16 mouse cellular contexts compared by ENCODE assay signal in genomic region chr4:95290321-95290720, GRCm38 (mm10).
A peak's percentile ranks its signal among the peaks of the same experiment; 100 is the strongest.
DNase-seq lines count a peak whose midpoint lies in the region; ATAC-seq lines count a peak whose summit lies in the region.
"Had no signal": no experiment of that assay in that cellular context is flagged by ENCODE, and none has a peak within 500 bp of the region (broad histone marks: within the 10 kb centered on the region; RNA-seq: fewer than 3 reads in every experiment).

No protein-coding gene starts in this region.

- no peak overlapping the region for H3K4me2 ChIP-seq in midbrain, embryonic 13.5 days (replicated peaks)
- H3K4me2 ChIP-seq: intestine, embryonic 15.5 days; limb, embryonic 13.5 days; lung, embryonic 14.5 days; midbrain, embryonic 12.5 days; neural tube, embryonic 12.5 days had no signal

- 67% methylated on average over 4 of the region's 4 CpGs for WGBS in midbrain, embryonic 13.5 days

- H3K27me3 ChIP-seq in midbrain, embryonic 13.5 days = no peaks in the 10 kb centered on the region
- H3K27me3 ChIP-seq: intestine, embryonic 15.5 days; limb, embryonic 13.5 days; midbrain, embryonic 12.5 days; neural tube, embryonic 12.5 days had no signal

- H3K4me1 ChIP-seq in midbrain, embryonic 13.5 days (replicated peaks) = no peaks in the 10 kb centered on the region
- H3K4me1 ChIP-seq: intestine, embryonic 15.5 days; midbrain, embryonic 12.5 days; neural tube, embryonic 12.5 days had no signal

- H3K27ac ChIP-seq in midbrain, embryonic 13.5 days = no peak overlapping the region
- H3K27ac ChIP-seq: intestine, embryonic 15.5 days; limb, embryonic 13.5 days; midbrain, embryonic 12.5 days; neural tube, embryonic 12.5 days had no signal

- H3K36me3 ChIP-seq in midbrain, embryonic 13.5 days = no peaks in the 10 kb centered on the region
- H3K36me3 ChIP-seq: G1E; intestine, embryonic 15.5 days; limb, embryonic 13.5 days; midbrain, embryonic 12.5 days; neural tube, embryonic 12.5 days had no signal

- H3K4me3 ChIP-seq in midbrain, embryonic 13.5 days (replicated peaks) = no peak overlapping the region
- H3K4me3 ChIP-seq: erythroblast, embryonic 14.5 days; intestine, embryonic 15.5 days; limb, embryonic 13.5 days; midbrain, embryonic 12.5 days; neural tube, embryonic 12.5 days had no signal

- H3K9ac ChIP-seq in midbrain, embryonic 13.5 days (replicated peaks) = no peak overlapping the region
- H3K9ac ChIP-seq: intestine, embryonic 15.5 days; limb, embryonic 13.5 days; lung, embryonic 14.5 days; midbrain, embryonic 12.5 days; neural tube, embryonic 12.5 days had no signal

- DNase-seq in adrenal gland, adult 2 months = peak; percentile 67
- DNase-seq in adrenal gland, postnatal 4 days (ENCODE audit: low spot score in 2 of 2) = no peak
- DNase-seq in heart, postnatal 10 days = peak; percentile 20 to 30
- DNase-seq in heart, postnatal 14 days = no peak
- peak; percentile 34 for DNase-seq in 3134 (ENCODE audit: extremely low read depth, insufficient read length, low spot score)
- peak; percentile 58 for DNase-seq in fat pad, adult 2 months (ENCODE audit: extremely low read depth, low read depth, low spot score)
- no peak for DNase-seq in thymus, postnatal 14 days
- DNase-seq: kidney, postnatal 36 days; lung, embryonic 14.5 days had no signal

- no peak for ATAC-seq in midbrain, embryonic 13.5 days
- ATAC-seq: intestine, embryonic 15.5 days had no signal

- no peaks in the 10 kb centered on the region for H3K9me3 ChIP-seq in midbrain, embryonic 13.5 days
- H3K9me3 ChIP-seq: G1E; intestine, embryonic 15.5 days; limb, embryonic 13.5 days; midbrain, embryonic 12.5 days; neural tube, embryonic 12.5 days had no signal

- intact Hi-C loops in heart, postnatal 10 days (cut with DNase I) = loop anchor here (5.0 kb wide), 3 partner anchors 283 to 582 kb away; no protein-coding TSS in a partner anchor
- intact Hi-C loops in heart, postnatal 14 days (cut with DNase I) = loop anchor here (5.0 to 10.0 kb wide), 2 partner anchors 454 to 582 kb away; no protein-coding TSS in a partner anchor

Comparison
In these comparisons a context has a peak if more than half of its experiments do, and no peak if none do; other contexts are left out.
1. DNase-seq: peak in adrenal gland, adult 2 months (single experiment), heart, postnatal 10 days (2 of 2), 3134 (single experiment) and fat pad, adult 2 months (single experiment); none in adrenal gland, postnatal 4 days (0 of 2), heart, postnatal 14 days (0 of 2) and thymus, postnatal 14 days (single experiment).